Mouse (Mus musculus): Measurements from ENCODE around the gene 4930402K13Rik. TPM values are rescaled to one million over a fixed set of nuclear protein-coding genes. Genes with fewer than 3 reads are reported as not detected.
"Not testable (repeated sequence)": the region's sequence is repeated elsewhere in the genome, so short reads cannot be mapped to it uniquely, and the experiment has no call there.

4930402K13Rik gene
- not detected in 2 replicates for polyA plus RNA-seq (2015; fragmentation: Nextera tagmentation; extraction: Ambion mirVana)

DNA sequence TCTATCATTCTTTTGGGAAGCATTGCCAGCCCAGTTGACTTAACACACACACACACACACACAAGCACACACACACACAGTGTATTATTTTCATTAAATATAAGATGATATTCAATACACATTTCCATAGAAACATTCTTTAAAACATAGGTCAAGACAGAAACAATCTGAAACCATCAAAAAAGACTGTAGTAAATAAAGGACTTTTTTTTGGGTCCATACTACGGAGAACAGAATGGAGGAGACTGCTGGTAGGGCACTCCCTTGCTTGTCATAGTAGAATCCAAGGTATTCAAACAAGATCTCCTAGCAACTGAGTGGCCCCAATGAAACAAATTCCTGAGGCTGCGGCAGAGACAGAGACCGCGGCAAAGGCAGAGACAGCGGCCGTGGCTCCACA lies at the start of gene 4930402K13Rik:
TSS of gene 4930402K13Rik (plus strand) at position 301 of the 400 bp plus-strand sequence.
- H3K27ac ChIP-seq, result no peak within 1 kb of the TSS
- H3K9me3 ChIP-seq, result no peaks in the 10 kb centered on the region
- 89% methylated on average over 6 of the region's 6 CpGs for WGBS
- no peaks in the 10 kb centered on the region for H3K27me3 ChIP-seq (replicated peaks)
- no peak within 1 kb of the TSS for H3K4me2 ChIP-seq
- no peaks in the 10 kb centered on the region for H3K4me1 ChIP-seq
- no peak within 1 kb of the TSS for H3K9ac ChIP-seq
- no peak within 1 kb of the TSS for H3K4me3 ChIP-seq
- no peaks in the 10 kb centered on the region for H3K36me3 ChIP-seq (replicated peaks)
- ATAC-seq (replicated peaks), result no peak

- 35% methylated on average over 8 of the region's 9 CpGs for WGBS
- H3K36me3 ChIP-seq (replicated peaks), result not testable (repeated sequence)
Observed at GRCm38 (mm10) chrX:9060952-9061351, 43.4 kb upstream of the 4930402K13Rik start.

GRCm38 (mm10) chrX:9062101-9062500 lies 42.3 kb upstream of the 4930402K13Rik start:
- Histone ChIP-seq H3K9ac (no peak overlapping the region), H3K9me3 (no peaks in the 10 kb centered on the region), H3K4me2 (no peak overlapping the region), H3K4me3 (no peak overlapping the region), H3K36me3 (replicated peaks) (no peaks in the 10 kb centered on the region), H3K27me3 (replicated peaks) (no peaks in the 10 kb centered on the region), H3K27ac (no peak overlapping the region), H3K4me1 (no peaks in the 10 kb centered on the region)
- WGBS, result 84% methylated on average over 4 of the region's 4 CpGs
- ATAC-seq (replicated peaks), result no peak

More at GRCm38 (mm10) chrX:9060952-9061351, 43.4 kb upstream of the 4930402K13Rik start:
- not testable (repeated sequence) for H3K27ac ChIP-seq; H3K27me3 ChIP-seq (replicated peaks); H3K4me1 ChIP-seq; H3K9me3 ChIP-seq; H3K4me3 ChIP-seq; H3K9ac ChIP-seq; ATAC-seq (replicated peaks); H3K4me2 ChIP-seq

GRCm38 (mm10) chrX:9062715-9063114 lies 41.6 kb upstream of the 4930402K13Rik start, which contains the start of gene Fthl17f:
Fthl17f (plus strand) TSS chrX:9063015.
- not testable (repeated sequence) for H3K9me3 ChIP-seq; H3K4me3 ChIP-seq; H3K9ac ChIP-seq; H3K4me2 ChIP-seq; H3K27me3 ChIP-seq (replicated peaks); H3K36me3 ChIP-seq (replicated peaks); H3K4me1 ChIP-seq; ATAC-seq (replicated peaks); H3K27ac ChIP-seq
- WGBS, result 92% methylated on average over 11 of the region's 11 CpGs

DNA sequence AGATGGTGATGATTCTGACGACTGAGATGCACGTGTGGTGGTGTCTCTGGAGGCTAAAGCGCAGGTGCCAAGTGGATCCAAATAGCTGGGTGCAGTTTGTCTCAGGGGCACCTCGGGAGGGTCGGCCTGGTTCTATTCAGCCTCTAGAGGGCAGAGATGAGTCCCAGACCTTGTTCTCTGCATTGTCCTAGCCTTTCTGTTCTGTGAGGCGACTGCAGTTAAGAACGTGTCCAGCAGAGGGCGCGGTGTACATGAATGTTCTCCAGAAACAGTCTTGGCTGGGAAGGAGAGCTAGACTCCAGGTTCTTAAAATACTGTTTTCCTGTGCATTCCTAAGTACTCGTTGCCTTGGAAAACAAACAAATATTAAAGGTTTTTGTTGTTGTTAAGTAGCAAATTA lies 26.7 kb upstream of the 4930402K13Rik start:
- H3K4me1 ChIP-seq; H3K36me3 ChIP-seq (replicated peaks); H3K9me3 ChIP-seq; H3K9ac ChIP-seq; H3K27ac ChIP-seq; H3K27me3 ChIP-seq (replicated peaks); H3K4me3 ChIP-seq; H3K4me2 ChIP-seq: not testable (repeated sequence)
- WGBS, result 19% methylated on average over 9 of the region's 10 CpGs
- ATAC-seq (replicated peaks), result peak; percentile 62; the same call in 1 of the 2 replicates

DNA sequence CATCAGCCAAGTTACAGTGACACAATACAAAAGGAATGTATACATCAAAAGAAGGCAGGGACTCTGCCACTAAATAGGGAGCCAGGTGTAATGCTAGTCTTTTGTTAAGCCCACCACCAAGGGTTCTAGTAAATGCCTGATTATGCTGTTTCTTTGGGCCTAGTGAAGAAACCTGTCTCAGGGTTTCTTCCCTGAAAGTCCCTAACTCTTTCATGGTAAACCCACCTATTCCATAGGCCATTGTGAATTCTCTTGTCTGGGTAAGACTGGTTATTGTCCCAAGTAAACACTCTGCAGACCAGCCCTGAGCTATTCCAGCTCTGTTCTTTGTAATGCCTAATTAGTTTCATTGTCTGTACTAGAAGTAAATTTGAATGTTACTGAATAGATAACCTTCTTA lies 9.3 kb upstream of the 4930402K13Rik start:
- ATAC-seq (replicated peaks); H3K4me1 ChIP-seq: not testable (repeated sequence)

GRCm38 (mm10) chrX:9110381-9110780 lies 6.0 kb downstream of the 4930402K13Rik start:
- Histone ChIP-seq H3K27me3 (replicated peaks) (no peaks in the 10 kb centered on the region), H3K9me3 (no peaks in the 10 kb centered on the region), H3K27ac (no peak overlapping the region), H3K9ac (no peak overlapping the region), H3K4me2 (no peak overlapping the region), H3K36me3 (replicated peaks) (no peaks in the 10 kb centered on the region), H3K4me3 (no peak overlapping the region), H3K4me1 (no peaks in the 10 kb centered on the region)
- no peak for ATAC-seq (replicated peaks)
- 54% methylated on average over 2 of the region's 2 CpGs for WGBS

More for the DNA sequence above, 9.3 kb upstream of the 4930402K13Rik start:
- not testable (repeated sequence) for H3K9me3 ChIP-seq; H3K4me3 ChIP-seq; H3K9ac ChIP-seq; H3K27ac ChIP-seq; H3K4me2 ChIP-seq; H3K27me3 ChIP-seq (replicated peaks); H3K36me3 ChIP-seq (replicated peaks)

GRCm38 (mm10) chrX:9124928-9125327 lies 20.6 kb downstream of the 4930402K13Rik start:
- ATAC-seq (replicated peaks), result no peak
- Histone ChIP-seq H3K27me3 (replicated peaks) (no peaks in the 10 kb centered on the region), H3K4me3 (no peak overlapping the region), H3K27ac (no peak overlapping the region), H3K9me3 (no peaks in the 10 kb centered on the region), H3K4me2 (no peak overlapping the region), H3K9ac (no peak overlapping the region), H3K4me1 (no peaks in the 10 kb centered on the region), H3K36me3 (replicated peaks) (no peaks in the 10 kb centered on the region)
- WGBS, result 68% methylated on average over 4 of the region's 4 CpGs

DNA sequence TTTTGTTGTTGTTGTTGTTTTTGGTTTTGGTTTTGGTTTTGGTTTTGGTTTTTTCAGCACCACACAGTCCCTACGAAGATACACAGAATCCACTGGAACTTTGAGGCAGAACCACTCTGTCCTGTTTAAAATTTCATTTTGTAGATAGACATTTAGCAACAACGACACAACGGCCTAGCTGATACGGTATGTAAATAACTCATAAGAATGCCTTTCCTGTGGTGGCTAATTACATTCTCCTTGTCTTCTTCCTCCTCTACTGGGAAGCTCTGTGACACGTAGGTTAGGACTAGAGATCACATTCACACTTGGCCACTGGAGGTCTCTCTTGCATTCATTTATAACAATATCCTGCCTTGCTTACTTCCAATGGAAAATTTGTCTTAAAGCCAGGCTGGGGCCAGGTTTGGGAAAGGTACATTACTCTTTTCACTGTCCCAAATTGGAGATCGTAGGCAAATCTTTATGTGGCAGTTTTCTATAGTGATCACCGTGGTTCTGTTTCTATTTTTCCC lies 24.0 kb downstream of the 4930402K13Rik start:
- Histone ChIP-seq H3K9me3 (no peaks in the 10 kb centered on the region), H3K4me3 (no peak overlapping the region), H3K4me1 (no peaks in the 10 kb centered on the region), H3K4me2 (no peak overlapping the region), H3K36me3 (replicated peaks) (no peaks in the 10 kb centered on the region), H3K27me3 (replicated peaks) (no peaks in the 10 kb centered on the region), H3K27ac (no peak overlapping the region), H3K9ac (no peak overlapping the region)
- no peak for ATAC-seq (replicated peaks)
- 48% methylated on average over 7 of the region's 7 CpGs for WGBS

DNA sequence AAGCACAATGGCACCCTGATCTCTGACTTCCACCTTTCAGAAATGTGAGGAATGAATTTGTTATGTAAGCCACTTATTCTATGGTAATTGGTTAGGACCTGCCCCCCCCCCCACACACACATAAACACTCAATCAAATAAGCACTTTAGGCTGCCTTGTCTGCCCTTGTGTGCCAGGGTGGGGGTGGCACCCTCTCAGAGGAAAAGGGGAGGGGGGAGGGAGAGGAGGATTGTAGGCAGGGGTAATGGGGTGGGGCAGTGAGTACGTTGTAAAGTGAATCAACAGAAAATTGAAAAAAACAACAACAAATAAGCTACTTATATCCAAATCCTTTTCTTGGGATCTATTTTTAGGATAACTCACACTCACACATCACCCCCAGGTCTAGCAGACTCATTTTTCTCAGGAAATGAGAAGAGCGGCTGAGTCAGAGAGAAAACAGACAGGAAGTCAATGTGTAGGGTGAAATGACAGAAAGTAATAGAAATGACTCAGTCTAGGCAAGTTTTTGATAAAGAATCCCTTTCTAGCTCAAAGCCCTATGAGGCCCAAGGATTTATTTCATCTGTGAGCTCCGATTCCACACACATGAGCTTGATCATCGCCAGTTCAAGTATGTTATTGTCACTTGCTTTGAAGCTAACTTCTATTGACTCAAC lies 35.1 kb downstream of the 4930402K13Rik start:
- ATAC-seq (replicated peaks), result no peak
- H3K4me1 ChIP-seq, result no peaks in the 10 kb centered on the region
- no peaks in the 10 kb centered on the region for H3K36me3 ChIP-seq (replicated peaks)
- H3K9me3 ChIP-seq, result no peaks in the 10 kb centered on the region
- H3K4me3 ChIP-seq, result no peak overlapping the region
- H3K27ac ChIP-seq, result no peak overlapping the region
- no peak overlapping the region for H3K9ac ChIP-seq
- 85% methylated on average over 4 of the region's 4 CpGs for WGBS
- no peaks in the 10 kb centered on the region for H3K27me3 ChIP-seq (replicated peaks)
- H3K4me2 ChIP-seq, result no peak overlapping the region

DNA sequence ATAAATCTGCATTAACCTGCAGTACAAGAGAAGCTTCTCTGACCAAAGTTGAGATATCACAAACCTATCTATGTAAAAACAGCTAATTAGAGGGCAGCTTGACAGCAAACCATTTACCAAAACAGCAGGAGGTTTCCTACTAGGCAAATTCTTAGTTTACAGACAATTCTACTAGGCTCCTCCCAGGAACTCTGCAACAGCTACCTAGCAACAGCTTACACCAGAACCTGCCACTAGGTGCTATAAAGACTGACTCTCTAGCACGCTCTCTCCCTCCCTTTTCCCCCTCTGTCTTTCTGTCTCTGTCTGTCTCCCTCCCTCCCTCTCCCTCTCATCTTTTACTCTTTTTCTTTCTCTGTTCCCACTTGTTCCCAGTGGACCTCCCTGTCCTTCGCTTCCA lies 38.3 kb downstream of the 4930402K13Rik start:
- Histone ChIP-seq H3K4me1 (no peaks in the 10 kb centered on the region), H3K27ac (no peak overlapping the region), H3K4me3 (no peak overlapping the region), H3K4me2 (no peak overlapping the region), H3K9ac (no peak overlapping the region), H3K9me3 (no peaks in the 10 kb centered on the region), H3K27me3 (replicated peaks) (no peaks in the 10 kb centered on the region), H3K36me3 (replicated peaks) (no peaks in the 10 kb centered on the region)
- WGBS, result 21% methylated on average over 2 of the region's 2 CpGs
- ATAC-seq (replicated peaks), result no peak
